Comparison of ENCODE assay signal across 22 mouse cellular contexts in genomic region chr3:85431208-85431607, GRCm38 (mm10).
"Had no signal": no experiment of that assay in that cellular context is flagged by ENCODE, and none has a peak within 500 bp of the region (broad histone marks: within the 10 kb centered on the region; RNA-seq: fewer than 3 reads in every experiment).

No protein-coding gene starts in this region.

- DNase-seq: forebrain, postnatal 0 days; gastrocnemius, postnatal 10 days; gastrocnemius, postnatal 25 days; heart, adult 2 months; heart, postnatal 14 days; heart, postnatal 36 days; kidney, adult 18-20 months; kidney, adult 8-10 months; kidney, postnatal 10 days; kidney, postnatal 25 days; kidney, postnatal 4 days; liver; liver, embryonic 13.5 days had no signal

- H3K4me3 ChIP-seq: heart, adult 2 months; heart, embryonic 13.5 days; heart, embryonic 15.5 days; hindbrain, embryonic 10.5 days; hindbrain, embryonic 12.5 days; intestine, embryonic 15.5 days; layer of hippocampus, adult 2 months; limb, embryonic 10.5 days; limb, embryonic 12.5 days; liver, embryonic 13.5 days had no signal

- H3K27ac ChIP-seq: heart, adult 2 months; heart, embryonic 13.5 days; heart, embryonic 15.5 days; hindbrain, embryonic 10.5 days; hindbrain, embryonic 12.5 days; hindbrain, embryonic 14.5 days; intestine, embryonic 15.5 days; layer of hippocampus, adult 2 months; limb, embryonic 10.5 days; limb, embryonic 12.5 days; liver, embryonic 13.5 days had no signal
